Mouse (Mus musculus) lung, embryonic 16.5 days (tissue): Measurements from ENCODE around the gene Hdac9. TPM values are rescaled to one million over a fixed set of nuclear protein-coding genes. Genes with fewer than 3 reads are reported as not detected.
A peak's percentile ranks its signal among the peaks of the same experiment; 100 is the strongest.
"Not testable (repeated sequence)": the region's sequence is repeated elsewhere in the genome, so short reads cannot be mapped to it uniquely, and the experiment has no call there.

Experiments used
- ATAC-seq: fragments of 200-750 bp; cut with Nextera tagmentation; 2 replicates; pipeline ENCODE4 v1.8.0; 2017; ENCODE audit warnings: low read depth, mild to moderate bottlenecking, moderate library complexity
- H3K27ac ChIP-seq: fragments of 300-500 bp; sonication (generic); 2 replicates; pipeline ENCODE4 v1.5.1; 2014; ENCODE audit warnings: mild to moderate bottlenecking, control low read depth, low read length
- H3K27me3 ChIP-seq: fragments of 300-500 bp; sonication (generic); 2 replicates; pipeline ENCODE4 v1.6.1; 2014; ENCODE audit warnings: low read depth, low read length, mixed read lengths; ENCODE audit not compliant: control insufficient read depth, insufficient read depth
- H3K36me3 ChIP-seq: fragments of 300-500 bp; sonication (generic); 2 replicates; pipeline ENCODE4 v1.6.1; 2014; ENCODE audit warnings: low read length; ENCODE audit not compliant: control insufficient read depth, insufficient read depth
- H3K4me1 ChIP-seq: fragments of 300-500 bp; sonication (generic); replicated peaks from 2 replicates; pipeline ENCODE4 v1.6.1; 2014; ENCODE audit warnings: low read length, mixed read lengths; ENCODE audit not compliant: control insufficient read depth, insufficient read depth
- H3K4me2 ChIP-seq: fragments of 300-500 bp; sonication (generic); 2 replicates; pipeline ENCODE4 v1.6.1; 2014; ENCODE audit warnings: low read depth, low read length, control low read depth
- H3K4me3 ChIP-seq: fragments of 300-500 bp; sonication (generic); 2 replicates; pipeline ENCODE4 v1.5.1; 2014; ENCODE audit warnings: mild to moderate bottlenecking, low read length, control low read depth
- H3K9ac ChIP-seq: fragments of 300-500 bp; sonication (generic); 2 replicates; pipeline ENCODE4 v1.6.1; 2014; ENCODE audit warnings: low read length, control low read depth
- H3K9me3 ChIP-seq: fragments of 300-500 bp; sonication (generic); 2 replicates; pipeline ENCODE4 v1.6.1; 2016; ENCODE audit warnings: low read length; ENCODE audit not compliant: control insufficient read depth
- WGBS: fragments of 180-500 bp; shearing (Covaris S2); extraction: QIAGEN DNeasy Blood & Tissue Kit; methylation state at CpG from one replicate; pipeline ENCODE4 v1.1.7; 2014; 5-methylcytosine and 5-hydroxymethylcytosine counted together
- polyA plus RNA-seq: library from polyadenylated mRNA; unstranded; fragments of >200 nt; fragmentation: Nextera tagmentation; extraction: Ambion mirVana; gene quantifications from 2 replicates; pipeline ENCODE4 v1.2.1, GENCODE M21; 2015

Hdac9 gene
- polyA plus RNA-seq, 1 experiment from 2014 or later, result 5.9 TPM

DNA sequence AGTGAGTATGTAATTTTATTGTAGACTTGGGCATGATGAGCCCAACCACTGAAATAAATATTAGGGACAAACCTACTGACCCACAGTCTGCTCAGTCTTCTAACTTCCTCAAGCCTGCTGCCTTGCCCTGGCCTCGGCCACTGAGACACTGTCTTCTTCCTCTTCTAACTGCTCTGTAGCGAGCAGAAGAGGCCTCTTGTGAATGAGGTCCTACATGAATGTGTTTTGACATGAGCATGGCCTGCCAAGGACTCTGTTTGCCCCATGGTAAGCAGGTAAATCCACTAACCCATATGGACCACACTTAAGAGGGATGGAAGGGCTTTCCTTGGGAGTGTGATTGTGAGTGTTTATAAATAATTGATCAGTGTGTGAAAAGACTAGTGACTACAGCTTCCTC, 430.9 kb downstream of the Hdac9 start:
- 50% methylated on average over 2 of the region's 2 CpGs for WGBS
- Histone ChIP-seq H3K4me3 (no peak overlapping the region), H3K9ac (no peak overlapping the region), H3K27ac (no peak overlapping the region), H3K4me1 (no peaks in the 10 kb centered on the region), H3K9me3 (no peaks in the 10 kb centered on the region), H3K27me3 (no peaks in the 10 kb centered on the region), H3K36me3 (no peaks in the 10 kb centered on the region), H3K4me2 (no peak overlapping the region)
- no peak for ATAC-seq

DNA sequence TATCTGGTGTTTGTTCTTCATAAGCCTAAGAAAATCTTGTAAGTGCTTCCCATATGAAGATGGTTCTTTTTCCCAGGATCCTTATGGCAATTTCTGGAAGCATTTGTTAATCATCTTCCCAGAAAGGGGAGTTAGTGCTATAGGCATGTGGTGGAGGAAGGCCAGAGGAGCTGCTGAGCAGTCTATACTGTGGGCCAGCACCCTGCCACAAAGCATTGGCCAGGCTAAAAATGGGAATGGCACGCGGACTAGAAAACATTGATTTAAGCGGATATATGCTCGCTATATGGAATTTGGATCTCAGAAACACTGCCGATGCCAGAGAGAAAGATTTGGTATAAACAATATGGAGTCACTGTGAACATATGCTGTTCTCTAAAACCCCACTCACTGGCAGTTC, 435.2 kb downstream of the Hdac9 start:
- no peak for ATAC-seq
- WGBS, result 92% methylated on average over 5 of the region's 5 CpGs

DNA sequence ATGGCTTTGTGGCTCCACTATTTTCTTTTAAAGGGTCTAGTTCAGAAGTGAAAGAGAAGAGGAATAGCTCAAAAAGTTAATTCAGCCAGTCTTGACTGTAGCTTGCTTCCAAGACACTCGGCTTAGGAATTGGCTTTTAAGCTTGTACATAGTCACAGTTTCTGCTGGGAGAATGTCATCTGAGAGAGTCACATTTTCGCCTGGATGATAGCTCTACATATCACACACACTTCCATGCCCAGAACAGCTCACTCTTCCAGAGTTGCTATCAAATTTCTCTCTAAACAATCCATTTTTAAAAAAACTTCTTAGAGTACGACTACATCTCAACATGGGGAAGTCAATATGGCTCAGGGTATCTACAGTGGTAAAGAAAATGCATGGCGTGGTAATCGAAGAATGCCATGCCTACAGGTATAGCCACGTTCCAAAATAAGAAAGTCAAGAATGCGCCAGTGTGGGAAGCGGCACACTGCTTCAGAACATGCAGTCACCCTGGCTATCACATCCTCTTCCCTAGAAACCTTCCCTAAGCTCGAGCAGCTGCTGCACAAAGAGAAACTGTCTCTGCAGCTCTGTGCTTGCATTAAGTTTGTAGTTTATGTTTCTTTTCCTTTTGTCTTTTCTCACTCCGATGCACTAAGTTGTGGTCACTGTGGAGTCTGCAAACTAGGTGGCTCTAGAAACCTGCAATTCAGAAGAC, 443.8 kb downstream of the Hdac9 start:
- Histone ChIP-seq H3K27me3 (no peaks in the 10 kb centered on the region), H3K27ac (no peak overlapping the region), H3K4me1 (0 out of 2 replicates have a peak, but pooled peaks cover 7% of the 10 kb centered on the region), H3K4me2 (no peak overlapping the region), H3K9ac (no peak overlapping the region), H3K36me3 (no peaks in the 10 kb centered on the region), H3K9me3 (no peaks in the 10 kb centered on the region), H3K4me3 (no peak overlapping the region)
- WGBS, result 68% methylated on average over 10 of the region's 10 CpGs
- ATAC-seq, result 0 out of 2 replicates have a peak, but pooled peaks have one; percentile 20

More for the DNA sequence above, 435.2 kb downstream of the Hdac9 start:
- H3K9me3 ChIP-seq, result no peaks in the 10 kb centered on the region
- H3K4me2 ChIP-seq, result no peak overlapping the region
- H3K4me1 ChIP-seq, result no peaks in the 10 kb centered on the region
- no peaks in the 10 kb centered on the region for H3K36me3 ChIP-seq
- no peak overlapping the region for H3K4me3 ChIP-seq
- no peak overlapping the region for H3K27ac ChIP-seq
- H3K27me3 ChIP-seq, result no peaks in the 10 kb centered on the region
- H3K9ac ChIP-seq, result no peak overlapping the region

DNA sequence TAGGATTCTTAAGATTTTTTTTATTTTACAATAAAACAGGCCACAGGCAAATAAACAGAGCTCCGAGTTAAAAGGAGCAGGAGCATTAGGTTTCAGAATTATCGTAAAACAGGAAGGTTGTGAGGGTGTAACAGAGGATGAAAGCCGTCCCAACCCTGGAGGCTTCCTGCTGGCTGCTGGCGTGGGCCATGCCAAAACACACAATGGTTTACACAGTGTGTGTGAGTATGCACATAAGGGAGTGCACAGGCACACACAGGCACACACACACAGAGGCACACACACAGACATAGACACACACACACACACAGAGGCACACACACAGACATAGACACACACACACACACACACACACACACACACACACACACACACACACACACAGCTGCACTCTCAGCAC, 444.4 kb downstream of the Hdac9 start:
- Histone ChIP-seq H3K9ac (no peak overlapping the region), H3K27ac (no peak overlapping the region), H3K4me2 (no peak overlapping the region), H3K9me3 (no peaks in the 10 kb centered on the region), H3K4me3 (no peak overlapping the region), H3K4me1 (0 out of 2 replicates have a peak, but pooled peaks cover 7% of the 10 kb centered on the region), H3K36me3 (no peaks in the 10 kb centered on the region), H3K27me3 (no peaks in the 10 kb centered on the region)
- 47% methylated on average over 4 of the region's 4 CpGs for WGBS
- ATAC-seq, result 0 out of 2 replicates have a peak, but pooled peaks have one; percentile 34

DNA sequence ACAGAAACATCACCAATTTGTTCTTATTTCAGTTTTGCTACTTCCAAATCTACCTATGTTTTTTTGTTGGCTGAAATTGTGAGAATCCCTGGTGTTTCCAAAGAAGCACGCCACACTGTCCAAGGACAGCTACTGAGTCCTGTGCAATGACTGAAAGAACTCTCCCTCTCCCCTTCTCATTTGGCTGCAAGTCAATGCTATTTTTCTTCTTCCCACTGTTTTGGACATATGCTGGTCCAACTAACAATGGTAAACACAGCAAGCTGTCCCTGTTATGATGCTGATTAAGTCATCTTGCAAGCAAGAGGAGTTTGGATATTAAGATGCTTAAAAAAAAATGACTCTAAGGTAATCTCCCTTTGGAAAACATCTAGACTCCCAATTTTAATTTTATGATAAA, 455.2 kb downstream of the Hdac9 start:
- no peak overlapping the region for H3K9ac ChIP-seq
- H3K36me3 ChIP-seq, result no peaks in the 10 kb centered on the region
- no peaks in the 10 kb centered on the region for H3K4me1 ChIP-seq
- H3K9me3 ChIP-seq, result no peaks in the 10 kb centered on the region
- ATAC-seq, result no peak
- no peaks in the 10 kb centered on the region for H3K27me3 ChIP-seq
- 64% methylated on average over 1 of the region's 1 CpGs for WGBS
- H3K4me2 ChIP-seq, result no peak overlapping the region
- no peak overlapping the region for H3K4me3 ChIP-seq
- no peak overlapping the region for H3K27ac ChIP-seq

GRCm38 (mm10) chr12:34452643-34453042, 464.3 kb downstream of the Hdac9 start:
- Histone ChIP-seq H3K9ac (no peak overlapping the region), H3K27ac (no peak overlapping the region), H3K4me2 (no peak overlapping the region), H3K4me3 (no peak overlapping the region), H3K9me3 (no peaks in the 10 kb centered on the region), H3K27me3 (no peaks in the 10 kb centered on the region), H3K4me1 (no peaks in the 10 kb centered on the region), H3K36me3 (no peaks in the 10 kb centered on the region)
- no peak for ATAC-seq
- 81% methylated on average over 5 of the region's 5 CpGs for WGBS

GRCm38 (mm10) chr12:34451198-34451597, 465.7 kb downstream of the Hdac9 start:
- no peak for ATAC-seq
- H3K4me3 ChIP-seq, result no peak overlapping the region
- H3K36me3 ChIP-seq, result no peaks in the 10 kb centered on the region
- H3K9me3 ChIP-seq, result no peaks in the 10 kb centered on the region
- no peak overlapping the region for H3K4me2 ChIP-seq
- H3K4me1 ChIP-seq, result no peaks in the 10 kb centered on the region
- 50% methylated on average over 2 of the region's 2 CpGs for WGBS
- H3K9ac ChIP-seq, result no peak overlapping the region
- H3K27me3 ChIP-seq, result no peaks in the 10 kb centered on the region
- no peak overlapping the region for H3K27ac ChIP-seq

- not testable (repeated sequence) for H3K4me2 ChIP-seq, H3K27ac ChIP-seq, H3K4me3 ChIP-seq, H3K36me3 ChIP-seq, ATAC-seq, H3K9me3 ChIP-seq, H3K9ac ChIP-seq, H3K27me3 ChIP-seq, H3K4me1 ChIP-seq
- WGBS, result 100% methylated on average over 1 of the region's 1 CpGs
These were observed 472.2 kb downstream of the Hdac9 start for GRCm38 (mm10) chr12:34444724-34445123.

DNA sequence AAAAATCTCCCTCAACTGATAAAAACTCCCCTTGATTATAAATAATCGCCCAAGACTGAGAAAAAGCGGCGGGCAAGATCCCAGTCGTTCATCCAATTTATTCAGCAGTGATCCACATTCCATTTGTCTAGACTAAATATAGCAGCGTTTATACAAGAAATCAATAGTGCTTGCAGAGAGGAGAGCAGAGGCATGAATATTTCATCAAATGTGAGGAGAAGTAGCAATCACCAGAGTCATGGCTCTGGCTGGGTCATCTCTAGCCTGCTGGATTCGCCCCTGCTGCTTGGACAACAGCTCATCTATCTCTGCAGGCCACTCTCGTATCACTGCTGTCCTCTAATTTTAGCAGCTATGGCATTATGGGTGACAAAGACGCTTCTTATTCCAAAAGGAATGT, 476.0 kb downstream of the Hdac9 start:
- 32% methylated on average over 8 of the region's 8 CpGs for WGBS
- no peak overlapping the region for H3K9ac ChIP-seq
- ATAC-seq, result no peak
- no peaks in the 10 kb centered on the region for H3K9me3 ChIP-seq
- no peaks in the 10 kb centered on the region for H3K4me1 ChIP-seq
- H3K27ac ChIP-seq, result no peak overlapping the region
- no peak overlapping the region for H3K4me2 ChIP-seq
- no peaks in the 10 kb centered on the region for H3K27me3 ChIP-seq
- H3K4me3 ChIP-seq, result no peak overlapping the region
- no peaks in the 10 kb centered on the region for H3K36me3 ChIP-seq
